Mouse (Mus musculus) hindbrain, embryonic 13.5 days (tissue): ENCODE data around the gene Vcan. TPM values are rescaled to one million over a fixed set of nuclear protein-coding genes. Genes with fewer than 3 reads are reported as not detected.
A peak's percentile ranks its signal among the peaks of the same experiment; 100 is the strongest.

Source experiments
- ATAC-seq: fragments of 200-750 bp; cut with Nextera tagmentation; 2 replicates; pipeline ENCODE4 v1.8.0; 2017; ENCODE audit warnings: moderate TSS enrichment; ENCODE audit not compliant: low FRiP score
- H3K27ac ChIP-seq: fragments of 300-500 bp; sonication (generic); 2 replicates; pipeline ENCODE4 v1.5.1; 2015; ENCODE audit warnings: inconsistent platforms, mild to moderate bottlenecking, moderate library complexity
- H3K27me3 ChIP-seq: fragments of 300-500 bp; sonication (generic); 2 replicates; pipeline ENCODE4 v1.6.1; 2015; ENCODE audit warnings: mild to moderate bottlenecking, inconsistent platforms
- H3K36me3 ChIP-seq: fragments of 300-500 bp; sonication (generic); 2 replicates; pipeline ENCODE4 v1.6.1; 2015; ENCODE audit warnings: mild to moderate bottlenecking, inconsistent platforms
- H3K4me1 ChIP-seq: fragments of 300-500 bp; sonication (generic); replicated peaks from 2 replicates; pipeline ENCODE4 v1.6.1; 2015; ENCODE audit warnings: inconsistent platforms
- H3K4me2 ChIP-seq: fragments of 300-500 bp; sonication (generic); 2 replicates; pipeline ENCODE4 v1.6.1; 2015; ENCODE audit warnings: inconsistent platforms, mild to moderate bottlenecking, moderate library complexity
- H3K4me3 ChIP-seq: fragments of 300-500 bp; sonication (generic); 2 replicates; pipeline ENCODE4 v1.5.1; 2015; ENCODE audit warnings: mild to moderate bottlenecking, inconsistent platforms
- H3K9ac ChIP-seq: fragments of 300-500 bp; sonication (generic); 2 replicates; pipeline ENCODE4 v1.6.1; 2015; ENCODE audit warnings: mild to moderate bottlenecking, inconsistent platforms
- H3K9me3 ChIP-seq: fragments of 300-500 bp; sonication (generic); 2 replicates; pipeline ENCODE4 v1.6.1; 2016; ENCODE audit warnings: inconsistent platforms
- WGBS: fragments of 180-500 bp; shearing (Covaris S2); methylation state at CpG from one replicate; pipeline ENCODE4 v1.1.7; 2015; 5-methylcytosine and 5-hydroxymethylcytosine counted together
- polyA plus RNA-seq: library from polyadenylated mRNA; unstranded; fragments of >200 nt; fragmentation: Nextera tagmentation; extraction: Ambion mirVana; gene quantifications from 2 replicates; pipeline ENCODE4 v1.2.1, GENCODE M21; 2015

Vcan gene
- polyA plus RNA-seq, 1 experiment from 2014 or later, result 48.2 TPM

- no peak for ATAC-seq
- Histone ChIP-seq H3K4me1 (peaks cover 25% of the 10 kb centered on the region), H3K9me3 (no peaks in the 10 kb centered on the region), H3K36me3 (no peaks in the 10 kb centered on the region), H3K9ac (peak overlapping the region; percentile 77; the same call in 1 of the 2 replicates), H3K27me3 (peaks cover 3% of the 10 kb centered on the region; the same call in 1 of the 2 replicates), H3K4me3 (peak overlapping the region; percentile 59), H3K4me2 (peak overlapping the region; percentile 97), H3K27ac (no peak overlapping the region)
- 4% methylated on average over 8 of the region's 8 CpGs for WGBS
These were observed 892 bp upstream of the Vcan start for GRCm38 (mm10) chr13:89743201-89743600.

DNA sequence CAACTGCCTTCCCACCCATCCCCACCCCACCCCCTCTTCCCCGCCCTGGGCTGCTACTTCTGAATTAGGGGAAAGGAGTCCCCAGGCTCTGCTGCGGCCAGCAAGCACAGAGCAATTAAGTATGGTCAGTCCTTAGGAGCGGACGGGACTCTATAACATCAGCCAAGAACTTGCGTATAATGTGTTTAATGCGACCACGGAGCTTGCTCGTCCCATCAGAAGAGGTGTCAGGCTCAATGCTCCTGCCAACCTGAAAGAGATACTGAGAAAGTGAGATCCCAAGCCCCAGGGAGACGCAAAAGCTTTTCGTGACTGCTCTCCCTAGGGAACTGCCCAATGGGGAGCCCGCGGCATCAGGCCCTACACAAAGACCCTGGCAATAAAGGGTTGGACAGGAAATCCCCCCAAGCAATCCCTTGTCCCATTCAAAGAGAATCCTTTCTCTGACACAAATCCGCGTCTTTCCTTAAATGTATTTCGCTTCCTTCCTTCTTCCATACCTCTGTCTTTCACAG lies 434 bp upstream of the Vcan start:
- Histone ChIP-seq H3K9ac (peak overlapping the region; percentile 77), H3K4me1 (peaks cover 25% of the 10 kb centered on the region), H3K27me3 (peaks cover 3% of the 10 kb centered on the region; the same call in 1 of the 2 replicates), H3K9me3 (no peaks in the 10 kb centered on the region), H3K36me3 (no peaks in the 10 kb centered on the region), H3K27ac (peak overlapping the region; percentile 82), H3K4me3 (peak overlapping the region; percentile 59), H3K4me2 (peak overlapping the region; percentile 97)
- under 1% methylated on average over 15 of the region's 15 CpGs for WGBS
- ATAC-seq, result no peak; the same call in 1 of the 2 replicates

- peak overlapping the region; percentile 77 for H3K9ac ChIP-seq
- H3K4me1 ChIP-seq, result peaks cover 25% of the 10 kb centered on the region
- H3K4me2 ChIP-seq, result peak overlapping the region; percentile 97
- peak; percentile 47 for ATAC-seq
- H3K27ac ChIP-seq, result peak overlapping the region; percentile 82
- H3K4me3 ChIP-seq, result peak overlapping the region; percentile 59
- H3K27me3 ChIP-seq, result peaks cover 3% of the 10 kb centered on the region; the same call in 1 of the 2 replicates
- H3K36me3 ChIP-seq, result no peaks in the 10 kb centered on the region
- under 1% methylated on average over 14 of the region's 14 CpGs for WGBS
- H3K9me3 ChIP-seq, result no peaks in the 10 kb centered on the region
These were observed 1.2 kb downstream of the Vcan start for GRCm38 (mm10) chr13:89741116-89741551.

DNA sequence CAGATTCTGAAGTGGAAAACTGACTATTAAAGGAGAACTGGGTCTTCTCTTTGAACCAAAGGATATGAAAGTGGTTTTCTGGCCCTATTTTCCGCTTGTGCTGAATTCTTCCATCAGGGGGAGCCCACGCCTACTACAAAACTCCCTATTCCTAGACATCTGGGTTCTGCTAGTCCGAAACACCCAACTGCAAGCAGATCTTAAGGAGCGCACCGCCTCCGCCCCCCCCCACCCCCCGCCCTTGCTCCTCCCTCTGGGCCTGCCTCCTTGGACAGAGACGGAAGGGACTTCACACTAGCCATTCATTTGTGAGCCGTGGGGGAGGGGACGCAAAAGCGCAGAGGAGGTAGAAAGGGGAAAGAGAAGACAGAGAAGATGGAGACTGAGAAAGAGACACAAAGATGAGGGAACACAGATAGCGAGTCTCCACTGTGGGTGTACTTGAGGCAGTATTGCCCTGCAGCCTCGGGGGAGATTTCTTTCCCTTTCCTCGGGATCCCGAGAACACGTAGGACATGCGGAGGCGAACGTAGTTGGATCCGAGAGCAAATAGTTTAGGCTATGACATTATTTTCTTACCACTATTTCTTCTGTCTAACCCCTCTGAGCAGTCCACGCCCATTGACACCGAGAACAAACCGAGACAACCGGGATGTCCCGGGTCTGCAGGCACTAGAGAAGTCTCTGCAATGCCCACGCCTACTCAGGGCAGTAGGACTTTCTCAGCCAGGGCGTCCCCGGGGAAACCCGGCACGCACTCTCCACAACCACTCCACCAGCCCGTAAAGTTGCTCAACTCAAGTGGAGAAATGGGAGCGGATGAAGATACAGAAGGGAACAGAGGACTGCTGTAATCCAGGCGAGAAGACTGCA lies 1.8 kb downstream of the Vcan start:
- peak overlapping the region; percentile 77 for H3K9ac ChIP-seq
- peaks cover 25% of the 10 kb centered on the region for H3K4me1 ChIP-seq
- WGBS, result under 1% methylated on average over 33 of the region's 33 CpGs
- H3K4me2 ChIP-seq, result peak overlapping the region; percentile 97
- peak; percentile 89 for ATAC-seq
- peak overlapping the region; percentile 82 for H3K27ac ChIP-seq
- peak overlapping the region; percentile 59 for H3K4me3 ChIP-seq
- H3K9me3 ChIP-seq, result no peaks in the 10 kb centered on the region
- H3K36me3 ChIP-seq, result no peaks in the 10 kb centered on the region
- peaks cover 3% of the 10 kb centered on the region; the same call in 1 of the 2 replicates for H3K27me3 ChIP-seq

DNA sequence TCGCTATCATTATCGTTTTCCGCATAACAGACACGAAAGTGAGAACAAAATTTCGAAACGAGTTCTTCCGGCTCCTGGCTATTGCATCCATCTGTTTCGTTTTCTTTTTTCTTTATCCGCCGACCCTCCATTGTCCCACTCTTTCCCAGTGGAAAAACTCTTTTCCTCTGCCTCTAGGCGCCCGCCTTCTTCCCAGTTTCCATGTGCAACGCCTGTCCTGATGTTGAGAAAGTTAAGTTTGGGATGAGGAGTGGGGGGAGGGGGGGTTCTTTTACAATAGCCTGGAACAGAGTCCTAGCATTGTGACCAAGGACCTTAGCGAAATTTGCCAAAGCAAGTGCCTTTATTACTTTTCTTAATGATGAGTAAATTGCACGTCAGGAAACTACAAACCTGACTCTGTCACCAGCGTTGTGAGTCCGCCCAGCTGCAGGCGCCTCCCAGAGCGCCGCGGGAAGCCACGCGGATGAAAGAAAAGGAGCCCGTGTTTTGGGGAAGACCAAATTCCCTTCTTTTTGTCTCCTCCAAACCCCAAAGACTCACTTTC lies 2.5 kb downstream of the Vcan start:
- H3K9ac ChIP-seq, result peak overlapping the region; percentile 76
- peak; percentile 33 for ATAC-seq
- H3K4me2 ChIP-seq, result peak overlapping the region; percentile 97
- H3K4me1 ChIP-seq, result peaks cover 28% of the 10 kb centered on the region
- peak overlapping the region; percentile 59 for H3K4me3 ChIP-seq
- H3K27me3 ChIP-seq, result peaks cover 3% of the 10 kb centered on the region; the same call in 1 of the 2 replicates
- peak overlapping the region; percentile 82 for H3K27ac ChIP-seq
- H3K36me3 ChIP-seq, result no peaks in the 10 kb centered on the region
- H3K9me3 ChIP-seq, result no peaks in the 10 kb centered on the region
- 0% methylated on average over 24 of the region's 24 CpGs for WGBS

GRCm38 (mm10) chr13:89738776-89739695 lies 3.3 kb downstream of the Vcan start:
- Histone ChIP-seq H3K36me3 (no peaks in the 10 kb centered on the region), H3K4me2 (peak overlapping the region; percentile 97), H3K9me3 (no peaks in the 10 kb centered on the region), H3K4me3 (peak overlapping the region; percentile 59), H3K9ac (peak overlapping the region; percentile 76), H3K27me3 (peaks cover 3% of the 10 kb centered on the region; the same call in 1 of the 2 replicates), H3K27ac (peak overlapping the region; percentile 82), H3K4me1 (peaks cover 28% of the 10 kb centered on the region)
- ATAC-seq, result peak; percentile 50
- 1% methylated on average over 31 of the region's 31 CpGs for WGBS

DNA sequence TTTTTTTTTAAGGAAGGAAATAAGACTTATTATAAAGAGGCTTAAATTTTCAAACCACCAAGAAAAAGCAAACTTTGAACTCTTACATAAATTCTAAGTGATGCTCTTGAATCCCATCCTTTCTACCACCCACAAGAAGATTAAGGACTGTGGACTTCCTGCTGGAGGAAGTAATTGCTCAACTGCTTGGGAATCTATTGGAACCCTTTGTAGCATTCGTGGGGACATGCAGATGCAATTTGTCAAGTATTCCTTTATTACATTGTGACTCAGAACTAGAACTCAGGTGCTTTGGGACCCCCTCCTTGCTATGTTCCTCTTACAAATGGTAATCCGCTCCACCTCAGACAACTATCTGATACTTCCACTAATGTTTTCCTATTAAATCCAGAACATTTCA lies 4.0 kb downstream of the Vcan start:
- H3K4me1 ChIP-seq, result peaks cover 28% of the 10 kb centered on the region
- H3K27ac ChIP-seq, result no peak overlapping the region
- peak overlapping the region; percentile 59 for H3K4me3 ChIP-seq
- H3K9ac ChIP-seq, result no peak overlapping the region
- H3K36me3 ChIP-seq, result no peaks in the 10 kb centered on the region
- H3K9me3 ChIP-seq, result no peaks in the 10 kb centered on the region
- no peak for ATAC-seq
- WGBS, result 38% methylated on average over 2 of the region's 2 CpGs
- no peaks in the 10 kb centered on the region for H3K27me3 ChIP-seq
- H3K4me2 ChIP-seq, result peak overlapping the region; percentile 97

- ATAC-seq, result no peak
- no peaks in the 10 kb centered on the region for H3K36me3 ChIP-seq
- H3K27me3 ChIP-seq, result no peaks in the 10 kb centered on the region
- H3K4me2 ChIP-seq, result no peak overlapping the region
- no peak overlapping the region for H3K27ac ChIP-seq
- 66% methylated on average over 5 of the region's 5 CpGs for WGBS
- H3K4me3 ChIP-seq, result no peak overlapping the region
- peaks cover 14% of the 10 kb centered on the region for H3K4me1 ChIP-seq
- H3K9ac ChIP-seq, result no peak overlapping the region
- no peaks in the 10 kb centered on the region for H3K9me3 ChIP-seq
These were observed 7.2 kb downstream of the Vcan start for GRCm38 (mm10) chr13:89735111-89735510.

DNA sequence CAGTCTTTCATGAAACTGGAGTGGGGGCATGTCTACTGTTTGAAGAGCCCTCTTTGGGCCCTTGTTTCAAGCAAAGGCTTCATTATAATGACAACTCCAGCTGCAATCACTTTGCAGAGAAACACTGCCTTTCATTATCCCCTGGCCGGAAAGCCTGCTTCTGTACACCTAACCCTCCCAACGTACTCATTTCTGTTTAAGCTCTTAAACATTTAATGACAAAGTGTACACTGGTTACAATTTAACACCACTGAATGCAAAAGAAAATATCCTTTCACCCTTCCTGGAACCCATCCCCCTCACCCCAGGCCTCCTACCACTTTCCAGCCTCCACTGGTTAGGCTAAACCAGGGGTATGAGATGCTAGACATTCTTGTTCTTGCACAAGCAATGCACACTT lies 15.8 kb downstream of the Vcan start:
- Histone ChIP-seq H3K27ac (no peak overlapping the region), H3K9me3 (no peaks in the 10 kb centered on the region), H3K4me2 (no peak overlapping the region), H3K4me1 (no peaks in the 10 kb centered on the region), H3K4me3 (no peak overlapping the region), H3K36me3 (peaks cover 26% of the 10 kb centered on the region), H3K9ac (no peak overlapping the region), H3K27me3 (no peaks in the 10 kb centered on the region)
- WGBS, result 75% methylated on average over 2 of the region's 2 CpGs
- no peak for ATAC-seq

DNA sequence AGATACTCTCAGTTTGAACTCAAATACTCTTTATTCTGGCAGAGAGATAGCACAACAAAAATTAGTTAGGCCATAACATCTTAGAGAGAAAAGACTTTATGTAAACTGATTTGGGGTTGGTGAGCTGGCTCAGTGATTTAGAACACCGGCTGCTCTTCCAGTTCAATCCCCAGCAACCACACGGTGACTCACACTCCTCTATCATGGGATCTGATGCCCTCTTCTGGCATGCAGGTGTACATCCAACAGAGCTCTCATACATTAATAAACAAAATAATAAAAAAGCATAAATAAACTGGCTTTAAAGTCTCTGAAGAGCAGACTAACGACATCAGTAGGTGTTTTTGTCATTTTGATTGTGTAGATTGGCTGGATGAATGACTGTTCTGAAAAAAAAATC lies 21.8 kb downstream of the Vcan start:
- 64% methylated on average over 3 of the region's 3 CpGs for WGBS
- no peaks in the 10 kb centered on the region for H3K4me1 ChIP-seq
- no peak overlapping the region for H3K27ac ChIP-seq
- H3K4me2 ChIP-seq, result no peak overlapping the region
- no peak for ATAC-seq
- H3K27me3 ChIP-seq, result no peaks in the 10 kb centered on the region
- H3K4me3 ChIP-seq, result no peak overlapping the region
- peaks cover 30% of the 10 kb centered on the region for H3K36me3 ChIP-seq
- H3K9ac ChIP-seq, result no peak overlapping the region
- H3K9me3 ChIP-seq, result no peaks in the 10 kb centered on the region

DNA sequence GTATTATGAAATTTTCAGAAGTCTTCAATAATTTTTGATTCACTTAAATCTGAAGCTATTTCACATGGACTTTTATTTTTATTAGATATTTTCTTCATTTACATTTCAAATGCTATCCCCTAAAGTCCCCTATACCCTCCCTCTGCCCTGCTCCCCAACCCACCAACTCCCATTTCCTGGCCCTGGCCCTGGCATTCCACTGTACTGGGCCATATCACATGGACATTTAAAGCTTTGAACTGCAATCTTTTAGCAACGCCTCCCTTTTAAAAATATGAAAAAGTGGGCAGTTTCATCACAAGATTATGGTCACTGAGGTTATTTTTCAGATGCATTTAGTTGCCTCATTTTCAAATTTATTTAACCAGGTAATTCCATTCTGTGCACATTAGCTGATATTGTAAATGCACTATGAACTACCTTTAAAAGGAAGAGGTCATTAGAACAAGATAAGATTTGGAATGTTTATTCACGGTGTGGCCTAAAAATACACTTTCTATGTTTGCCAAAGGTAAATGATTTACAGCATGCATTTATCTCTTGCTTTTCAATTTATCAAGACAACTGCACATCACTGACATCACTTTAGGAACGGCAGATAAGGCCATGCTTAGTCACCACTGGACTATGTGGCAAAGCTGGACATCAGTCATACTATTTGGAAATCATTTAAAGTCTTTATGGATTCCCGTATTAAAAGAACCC lies 32.7 kb downstream of the Vcan start:
- Histone ChIP-seq H3K27ac (no peak overlapping the region), H3K4me2 (no peak overlapping the region), H3K36me3 (peaks cover 18% of the 10 kb centered on the region), H3K27me3 (no peaks in the 10 kb centered on the region), H3K9ac (no peak overlapping the region), H3K9me3 (no peaks in the 10 kb centered on the region), H3K4me3 (no peak overlapping the region), H3K4me1 (no peaks in the 10 kb centered on the region)
- ATAC-seq, result no peak
- 91% methylated on average over 4 of the region's 4 CpGs for WGBS
